37 mouse cellular contexts compared by ENCODE assay signal in the genomic region with DNA sequence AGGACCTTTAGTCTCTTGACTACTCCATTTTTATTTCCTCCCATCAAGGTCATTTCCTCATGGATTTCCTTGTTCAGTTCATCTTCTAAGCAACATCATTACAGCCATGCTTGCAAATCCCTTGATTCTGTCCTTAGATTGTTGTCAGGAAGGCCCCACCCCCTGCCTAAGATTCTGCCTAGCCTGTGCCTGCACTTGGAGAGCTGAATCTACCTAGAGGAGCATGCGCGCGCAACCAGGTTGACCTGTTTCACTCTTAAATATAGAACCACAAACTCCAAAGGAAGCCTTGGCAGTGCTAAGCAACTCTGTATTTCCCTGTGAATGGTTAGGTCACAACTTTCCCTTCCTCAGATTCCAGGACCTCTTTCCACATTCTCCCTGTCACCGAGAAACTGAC. TPM values are rescaled to one million over a fixed set of nuclear protein-coding genes. Genes with fewer than 3 reads are reported as not detected.
"Had no signal": no experiment of that assay in that cellular context is flagged by ENCODE, and none has a peak within 500 bp of the region (broad histone marks: within the 10 kb centered on the region; RNA-seq: fewer than 3 reads in every experiment).

No protein-coding gene starts in this region.

- H3K36me3 ChIP-seq: limb, embryonic 10.5 days; limb, embryonic 12.5 days; limb, embryonic 13.5 days; limb, embryonic 15.5 days; liver, embryonic 12.5 days; liver, embryonic 13.5 days; liver, embryonic 15.5 days; lung, embryonic 15.5 days; midbrain, embryonic 10.5 days; midbrain, embryonic 12.5 days; midbrain, embryonic 13.5 days; midbrain, embryonic 15.5 days; neural tube, embryonic 12.5 days had no signal

- H3K27me3 ChIP-seq: lung, embryonic 15.5 days; megakaryocyte, embryonic 14.5 days had no signal

- H3K4me3 ChIP-seq: limb, embryonic 10.5 days; limb, embryonic 12.5 days; limb, embryonic 13.5 days; limb, embryonic 15.5 days; liver, embryonic 12.5 days; liver, embryonic 13.5 days; liver, embryonic 15.5 days; lung, embryonic 15.5 days; megakaryocyte, embryonic 14.5 days; midbrain, embryonic 10.5 days; midbrain, embryonic 12.5 days; midbrain, embryonic 13.5 days; midbrain, embryonic 15.5 days; myocyte; neural tube, embryonic 12.5 days had no signal

- DNase-seq: left cerebral cortex, postnatal 4 days; liver; liver, embryonic 13.5 days; liver, postnatal 0 days; lung, adult 18-20 months; lung, adult 2 months; lung, embryonic 14.5 days; lung, postnatal 10 days; lung, postnatal 14 days; lung, postnatal 36 days; lung, postnatal 4 days; midbrain, embryonic 14.5 days had no signal

- H3K9ac ChIP-seq: limb, embryonic 12.5 days; limb, embryonic 13.5 days; limb, embryonic 15.5 days; liver, embryonic 12.5 days; liver, embryonic 13.5 days; liver, embryonic 14.5 days; liver, embryonic 15.5 days; liver, postnatal 0 days; lung, embryonic 14.5 days; lung, embryonic 15.5 days; midbrain, embryonic 12.5 days; midbrain, embryonic 13.5 days; midbrain, embryonic 15.5 days; neural tube, embryonic 12.5 days had no signal

- H3K4me2 ChIP-seq: limb, embryonic 12.5 days; limb, embryonic 13.5 days; limb, embryonic 15.5 days; liver, embryonic 11.5 days; liver, embryonic 12.5 days; liver, embryonic 13.5 days; liver, embryonic 15.5 days; lung, embryonic 14.5 days; lung, embryonic 15.5 days; midbrain, embryonic 11.5 days; midbrain, embryonic 12.5 days; midbrain, embryonic 13.5 days; midbrain, embryonic 15.5 days; neural tube, embryonic 12.5 days had no signal

- H3K9me3 ChIP-seq: limb, embryonic 10.5 days; limb, embryonic 12.5 days; limb, embryonic 13.5 days; limb, embryonic 15.5 days; liver, embryonic 12.5 days; liver, embryonic 13.5 days; liver, embryonic 15.5 days; lung, embryonic 15.5 days; megakaryocyte, embryonic 14.5 days; midbrain, embryonic 10.5 days; midbrain, embryonic 12.5 days; midbrain, embryonic 13.5 days; midbrain, embryonic 15.5 days; neural tube, embryonic 12.5 days had no signal

- ATAC-seq: liver, embryonic 12.5 days; liver, postnatal 0 days; lung, postnatal 0 days; midbrain, embryonic 13.5 days; midbrain, embryonic 15.5 days; midbrain, embryonic 16.5 days had no signal

- H3K27ac ChIP-seq: limb, embryonic 10.5 days; limb, embryonic 12.5 days; limb, embryonic 13.5 days; limb, embryonic 15.5 days; liver, embryonic 12.5 days; liver, embryonic 13.5 days; liver, embryonic 14.5 days; liver, embryonic 15.5 days; lung, embryonic 15.5 days; macrophage; midbrain, embryonic 10.5 days; midbrain, embryonic 12.5 days; midbrain, embryonic 13.5 days; midbrain, embryonic 15.5 days; neural tube, embryonic 12.5 days had no signal

RNA-seq across cellular contexts. Expression of gene S100a14, which starts 8.9 kb away (rescaled TPM):
- polyA plus RNA-seq: limb, embryonic 11.5 days; liver, adult 2 months; liver, embryonic 11.5 days; liver, embryonic 12.5 days; liver, embryonic 13.5 days; liver, embryonic 15.5 days; liver, embryonic 16.5 days; liver, postnatal 0 days; macrophage; midbrain, embryonic 10.5 days; midbrain, embryonic 11.5 days; midbrain, embryonic 12.5 days; midbrain, embryonic 13.5 days; midbrain, embryonic 14.5 days; midbrain, embryonic 16.5 days; midbrain, postnatal 0 days; neural tube, embryonic 11.5 days; neural tube, embryonic 12.5 days had no signal

RNA-seq across cellular contexts. Expression of gene S100a16, which starts 19.3 kb away (rescaled TPM):
- polyA plus RNA-seq: macrophage had no signal
